Mouse (Mus musculus): ENCODE measurements around the gene Spag7. TPM values are rescaled to one million over a fixed set of nuclear protein-coding genes. Genes with fewer than 3 reads are reported as not detected.

The Spag7 gene
- polyA plus RNA-seq, 1 experiment = 20.2 TPM

GRCm38 (mm10) chr11:70693504-70693903 is 24.3 kb upstream of the Spag7 start:
- Histone ChIP-seq H3K4me1 (ENCODE audit: control insufficient read depth, insufficient read depth, insufficient read length) (no peaks in the 10 kb centered on the region), H3K27ac (ENCODE audit: insufficient read depth, low read length) (no peak overlapping the region), H3K27me3 (ENCODE audit: control insufficient read depth, insufficient read depth, low read length) (no peaks in the 10 kb centered on the region), H3K36me3 (ENCODE audit: control insufficient read depth, insufficient read depth, low read length) (no peaks in the 10 kb centered on the region), H3K4me3 (ENCODE audit: extremely low read depth, insufficient read depth, insufficient read length) (no peak overlapping the region)
- no peak for DNase-seq (ENCODE audit: low read depth in 1 of 2, low spot score in 2 of 2)
- 51% methylated on average over 3 of the region's 3 CpGs for WGBS
- no peak for TF ChIP-seq POLR2A (IDR thresholded peaks at IDR 0.05; ENCODE audit: low read depth, low read length)
- TF ChIP-seq CTCF (IDR thresholded peaks at IDR 0.05; ENCODE audit: extremely low read depth, insufficient read depth, insufficient read length, insufficient replicate concordance) = no peak

DNA sequence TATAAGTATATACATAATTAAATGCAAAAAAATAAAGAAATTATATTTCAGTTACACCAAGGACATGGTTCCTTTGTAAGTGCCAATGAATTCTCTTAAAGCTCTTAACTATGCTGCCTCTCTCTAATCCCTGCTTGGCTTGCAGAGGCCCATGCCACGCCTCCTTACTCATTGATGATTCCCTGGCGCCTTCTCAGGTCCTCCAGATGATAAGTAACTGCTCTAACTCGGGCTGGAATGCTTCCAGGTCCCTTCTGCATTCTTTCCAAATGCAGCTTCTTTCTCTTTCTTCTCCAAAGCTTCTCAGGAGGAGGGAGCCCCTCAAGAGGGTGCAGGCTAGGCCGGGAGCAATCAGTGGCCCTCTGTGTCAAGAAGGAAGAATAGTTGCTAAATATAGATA is 20.4 kb upstream of the Spag7 start:
- Histone ChIP-seq H3K27me3 (ENCODE audit: control insufficient read depth, insufficient read depth, low read length) (no peaks in the 10 kb centered on the region), H3K27ac (ENCODE audit: insufficient read depth, low read length) (no peak overlapping the region), H3K4me1 (ENCODE audit: control insufficient read depth, insufficient read depth, insufficient read length) (peaks cover 6% of the 10 kb centered on the region; the same call in 1 of the 2 replicates), H3K36me3 (ENCODE audit: control insufficient read depth, insufficient read depth, low read length) (no peaks in the 10 kb centered on the region; the same call in 1 of the 2 replicates), H3K4me3 (ENCODE audit: extremely low read depth, insufficient read depth, insufficient read length) (no peak overlapping the region)
- WGBS = 77% methylated on average over 4 of the region's 4 CpGs
- DNase-seq (ENCODE audit: low read depth in 1 of 2, low spot score in 2 of 2) = no peak
- TF ChIP-seq POLR2A (IDR thresholded peaks at IDR 0.05; ENCODE audit: low read depth, low read length) = no peak
- no peak for TF ChIP-seq CTCF (IDR thresholded peaks at IDR 0.05; ENCODE audit: extremely low read depth, insufficient read depth, insufficient read length, insufficient replicate concordance)

- TF ChIP-seq POLR2A (IDR thresholded peaks at IDR 0.05; ENCODE audit: low read depth, low read length) (no peak), CTCF (IDR thresholded peaks at IDR 0.05; ENCODE audit: extremely low read depth, insufficient read depth, insufficient read length, insufficient replicate concordance) (no peak)
- peak overlapping the region; percentile 90; the same call in 1 of the 2 replicates for H3K4me3 ChIP-seq (ENCODE audit: extremely low read depth, insufficient read depth, insufficient read length)
- peak overlapping the region; percentile 89 for H3K27ac ChIP-seq (ENCODE audit: insufficient read depth, low read length)
- no peaks in the 10 kb centered on the region for H3K27me3 ChIP-seq (ENCODE audit: control insufficient read depth, insufficient read depth, low read length)
- DNase-seq (ENCODE audit: low read depth in 1 of 2, low spot score in 2 of 2) = no peak
- peaks cover 7% of the 10 kb centered on the region for H3K36me3 ChIP-seq (ENCODE audit: control insufficient read depth, insufficient read depth, low read length)
- peaks cover 6% of the 10 kb centered on the region; the same call in 1 of the 2 replicates for H3K4me1 ChIP-seq (ENCODE audit: control insufficient read depth, insufficient read depth, insufficient read length)
- 47% methylated on average over 8 of the region's 8 CpGs for WGBS
Observed at GRCm38 (mm10) chr11:70688372-70688771, 19.2 kb upstream of the Spag7 start.

DNA sequence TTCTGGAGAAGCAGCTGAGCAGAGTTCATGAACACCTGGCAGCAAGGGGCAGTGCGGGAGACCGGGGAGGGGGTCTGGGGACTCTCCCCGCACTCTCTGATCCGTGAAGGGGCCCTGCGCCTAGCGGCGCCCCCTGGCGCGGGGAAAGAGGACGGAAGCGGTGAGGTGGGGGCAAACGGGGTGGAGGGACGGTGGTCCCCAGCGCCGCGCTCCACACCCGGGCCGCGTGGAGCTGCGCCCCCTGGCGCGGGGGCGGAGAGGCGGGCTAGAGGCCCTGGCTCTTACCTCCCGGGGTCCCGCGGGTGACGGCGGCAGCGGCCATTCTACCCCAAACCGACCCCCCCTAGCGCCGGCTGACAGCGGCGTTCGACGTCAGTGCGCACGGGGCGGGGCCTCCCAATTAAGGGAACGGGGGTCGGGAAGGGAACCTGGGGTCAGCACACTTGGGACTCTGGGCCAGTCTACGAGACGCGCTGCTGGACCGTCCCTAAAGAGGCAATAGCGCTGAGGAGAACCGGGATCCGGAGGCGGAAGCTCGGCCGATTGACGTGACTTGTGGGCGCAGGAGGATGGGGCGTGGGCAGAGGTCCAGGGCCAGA is 18.5 kb upstream of the Spag7 start, which contains the start of gene Camta2:
Camta2 (minus strand) TSS at position 505 of the 599 bp plus-strand sequence.
- DNase-seq (ENCODE audit: low read depth in 1 of 2, low spot score in 2 of 2) = peak; percentile 36 to 81
- Histone ChIP-seq H3K4me1 (ENCODE audit: control insufficient read depth, insufficient read depth, insufficient read length) (peaks cover 6% of the 10 kb centered on the region; the same call in 1 of the 2 replicates), H3K36me3 (ENCODE audit: control insufficient read depth, insufficient read depth, low read length) (peaks cover 9% of the 10 kb centered on the region), H3K27ac (ENCODE audit: insufficient read depth, low read length) (peak within 1 kb of the TSS; percentile 89), H3K4me3 (ENCODE audit: extremely low read depth, insufficient read depth, insufficient read length) (peak within 1 kb of the TSS; percentile 90), H3K27me3 (ENCODE audit: control insufficient read depth, insufficient read depth, low read length) (no peaks in the 10 kb centered on the region)
- TF ChIP-seq CTCF (IDR thresholded peaks at IDR 0.05; ENCODE audit: extremely low read depth, insufficient read depth, insufficient read length, insufficient replicate concordance) = peak; percentile 38; the same call in 1 of the 2 replicates
- peak; percentile 53 for TF ChIP-seq POLR2A (IDR thresholded peaks at IDR 0.05; ENCODE audit: low read depth, low read length)
- under 1% methylated on average over 55 of the region's 55 CpGs for WGBS

DNA sequence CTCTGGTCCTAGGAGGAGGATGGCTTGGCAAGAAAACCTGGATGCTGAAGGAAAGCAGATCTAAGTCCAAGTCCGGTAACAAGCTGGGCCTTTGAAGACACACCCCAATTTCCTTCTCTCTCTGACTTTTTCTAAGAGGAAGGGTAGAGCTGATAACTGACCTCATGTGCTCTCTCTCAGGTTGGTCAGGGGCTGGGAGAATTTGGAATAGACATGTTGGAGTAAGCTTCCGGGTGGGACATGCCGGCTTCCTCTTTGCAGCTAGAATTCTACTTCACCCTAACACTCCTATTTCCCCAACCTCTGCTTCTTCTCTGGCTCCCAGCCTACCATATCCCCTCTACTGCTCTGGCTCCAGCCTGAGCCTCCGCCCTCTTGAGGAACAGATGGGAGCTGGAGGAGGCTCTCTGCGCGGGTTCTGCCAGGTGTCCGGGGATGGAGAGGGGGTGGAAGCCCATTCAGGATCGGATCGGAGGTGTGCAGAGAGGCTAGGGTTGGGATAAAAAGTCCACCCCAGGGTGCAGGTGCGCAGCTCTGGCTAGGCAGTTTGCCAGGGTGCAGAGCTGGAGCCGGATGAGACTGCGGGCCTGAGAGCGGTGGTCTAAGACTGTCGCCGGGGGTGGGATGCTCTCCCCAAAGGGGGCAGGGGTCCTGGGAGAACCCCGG is 17.8 kb upstream of the Spag7 start:
- no peaks in the 10 kb centered on the region for H3K27me3 ChIP-seq (ENCODE audit: control insufficient read depth, insufficient read depth, low read length)
- H3K36me3 ChIP-seq (ENCODE audit: control insufficient read depth, insufficient read depth, low read length) = peaks cover 9% of the 10 kb centered on the region
- H3K27ac ChIP-seq (ENCODE audit: insufficient read depth, low read length) = peak overlapping the region; percentile 89
- H3K4me1 ChIP-seq (ENCODE audit: control insufficient read depth, insufficient read depth, insufficient read length) = peaks cover 6% of the 10 kb centered on the region; the same call in 1 of the 2 replicates
- H3K4me3 ChIP-seq (ENCODE audit: extremely low read depth, insufficient read depth, insufficient read length) = peak overlapping the region; percentile 90
- no peak for DNase-seq (ENCODE audit: low read depth in 1 of 2, low spot score in 2 of 2)
- 6% methylated on average over 16 of the region's 16 CpGs for WGBS
- TF ChIP-seq CTCF (IDR thresholded peaks at IDR 0.05; ENCODE audit: extremely low read depth, insufficient read depth, insufficient read length, insufficient replicate concordance) (no peak), POLR2A (IDR thresholded peaks at IDR 0.05; ENCODE audit: low read depth, low read length) (no peak)

DNA sequence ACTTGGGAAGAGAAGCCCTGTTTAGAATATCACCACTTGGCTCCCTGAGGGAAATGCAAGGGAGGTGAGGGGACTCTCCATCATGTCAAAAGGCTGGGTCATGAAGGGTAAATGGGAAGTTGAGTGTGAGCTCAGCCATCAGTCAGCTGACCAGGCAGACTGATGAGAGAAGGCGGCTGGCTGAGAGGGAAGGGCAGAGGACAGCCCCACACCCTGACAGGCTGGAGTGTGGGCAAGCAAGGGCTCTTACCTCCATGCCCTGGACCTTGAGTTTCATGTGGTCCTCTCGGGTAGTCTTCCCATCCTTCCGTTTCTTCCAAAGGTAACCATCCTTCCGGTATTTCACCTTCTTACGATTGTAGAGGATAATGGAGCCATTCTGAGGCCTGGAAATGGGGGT is 14.4 kb upstream of the Spag7 start:
- Histone ChIP-seq H3K4me1 (ENCODE audit: control insufficient read depth, insufficient read depth, insufficient read length) (peaks cover 10% of the 10 kb centered on the region; the same call in 1 of the 2 replicates), H3K36me3 (ENCODE audit: control insufficient read depth, insufficient read depth, low read length) (peaks cover 16% of the 10 kb centered on the region), H3K27ac (ENCODE audit: insufficient read depth, low read length) (no peak overlapping the region), H3K4me3 (ENCODE audit: extremely low read depth, insufficient read depth, insufficient read length) (no peak overlapping the region), H3K27me3 (ENCODE audit: control insufficient read depth, insufficient read depth, low read length) (no peaks in the 10 kb centered on the region)
- TF ChIP-seq CTCF (IDR thresholded peaks at IDR 0.05; ENCODE audit: extremely low read depth, insufficient read depth, insufficient read length, insufficient replicate concordance) (no peak), POLR2A (IDR thresholded peaks at IDR 0.05; ENCODE audit: low read depth, low read length) (no peak)
- no peak for DNase-seq (ENCODE audit: low read depth in 1 of 2, low spot score in 2 of 2)
- 88% methylated on average over 5 of the region's 5 CpGs for WGBS
